Mouse (Mus musculus): ENCODE measurements around the gene Slc35f4.

Slc35f4 gene

DNA sequence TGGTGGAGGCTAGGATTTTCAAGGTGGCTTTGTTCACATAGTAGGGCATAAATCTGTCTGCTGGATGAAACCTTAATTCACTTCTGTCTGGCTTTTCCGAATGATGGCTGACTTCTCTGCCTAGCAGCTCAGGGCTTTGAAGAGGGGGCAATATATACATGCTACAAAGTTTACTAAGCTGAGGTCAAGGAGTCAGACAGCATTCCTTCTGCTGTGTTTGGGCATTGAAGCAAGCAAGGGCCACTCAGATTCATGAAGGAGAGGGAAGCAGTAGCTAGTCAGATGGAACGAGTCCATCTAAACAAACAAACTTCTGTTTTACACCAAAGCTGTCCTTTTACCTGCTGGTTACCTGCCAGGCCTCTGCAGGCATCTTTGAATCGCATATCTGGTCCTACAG, 248.2 kb downstream of the Slc35f4 start:
- no peak for DNase-seq

DNA sequence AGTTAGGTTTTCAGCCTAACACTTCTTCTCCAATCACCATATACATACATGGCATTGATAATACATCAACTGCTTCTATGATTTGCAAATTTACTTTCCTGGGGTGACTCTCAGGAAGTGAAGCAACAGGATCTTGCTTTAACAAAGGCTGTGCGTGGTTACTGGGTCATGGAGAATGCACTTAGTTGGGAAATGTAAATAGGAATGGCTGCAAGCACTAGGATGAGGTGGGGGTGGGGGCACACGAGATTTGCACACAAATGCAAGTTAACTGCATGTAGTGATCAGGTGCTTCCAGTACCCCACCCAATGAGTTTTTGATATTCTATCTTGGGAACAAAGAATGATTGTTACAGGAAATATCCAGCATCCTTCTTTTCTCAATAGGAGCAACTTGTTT, 250.5 kb downstream of the Slc35f4 start:
- DNase-seq, result no peak

DNA sequence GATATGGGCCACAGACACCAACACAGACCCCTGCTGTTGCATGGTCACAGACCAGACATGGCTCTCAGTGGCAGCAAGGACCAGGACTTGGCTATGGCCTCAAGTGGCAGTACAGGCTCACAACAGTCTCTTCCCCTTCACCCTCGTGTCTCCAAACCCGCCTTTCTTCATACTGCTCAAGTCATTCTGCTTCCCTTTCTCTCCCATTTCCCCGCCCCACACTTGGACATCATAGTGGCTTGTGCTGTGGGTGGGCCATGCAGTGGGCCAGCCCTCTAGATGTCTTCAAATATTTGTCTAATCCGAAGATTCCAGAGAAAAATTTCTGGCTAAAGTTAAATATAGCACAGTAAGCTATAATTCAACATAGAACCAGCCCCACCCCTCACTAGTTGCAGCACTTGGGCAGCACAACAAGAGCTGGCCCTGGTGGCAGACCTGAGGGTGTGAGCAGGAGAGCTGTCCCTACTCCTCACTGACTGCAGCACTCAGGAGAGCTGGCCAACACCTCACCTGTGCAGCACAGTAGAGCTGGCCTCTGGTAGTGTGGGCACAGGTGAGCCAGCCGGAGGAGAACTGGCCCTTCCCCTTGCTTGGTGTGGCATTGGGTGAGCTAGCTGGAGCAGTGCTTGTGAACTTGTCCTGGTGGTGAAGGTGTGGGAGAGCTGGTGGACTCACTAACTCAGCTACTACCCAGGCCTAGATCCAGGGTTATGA, 260.4 kb downstream of the Slc35f4 start:
- no peak for DNase-seq
